Mouse (Mus musculus) central nervous system, embryonic 11.5 days (tissue): ENCODE data around the gene Slc25a25. TPM values are rescaled to one million over a fixed set of nuclear protein-coding genes. Genes with fewer than 3 reads are reported as not detected.

Source experiments
- polyA plus RNA-seq: library from polyadenylated mRNA; depleted of rRNA; stranded (reverse); fragments of >200 nt; gene quantifications from 2 replicates; pipeline ENCODE4 v1.2.3, GENCODE M21; 2012; rRNA removed

The Slc25a25 gene
- 23.9 and 24.1 TPM in 2 replicates for polyA plus RNA-seq

DNA sequence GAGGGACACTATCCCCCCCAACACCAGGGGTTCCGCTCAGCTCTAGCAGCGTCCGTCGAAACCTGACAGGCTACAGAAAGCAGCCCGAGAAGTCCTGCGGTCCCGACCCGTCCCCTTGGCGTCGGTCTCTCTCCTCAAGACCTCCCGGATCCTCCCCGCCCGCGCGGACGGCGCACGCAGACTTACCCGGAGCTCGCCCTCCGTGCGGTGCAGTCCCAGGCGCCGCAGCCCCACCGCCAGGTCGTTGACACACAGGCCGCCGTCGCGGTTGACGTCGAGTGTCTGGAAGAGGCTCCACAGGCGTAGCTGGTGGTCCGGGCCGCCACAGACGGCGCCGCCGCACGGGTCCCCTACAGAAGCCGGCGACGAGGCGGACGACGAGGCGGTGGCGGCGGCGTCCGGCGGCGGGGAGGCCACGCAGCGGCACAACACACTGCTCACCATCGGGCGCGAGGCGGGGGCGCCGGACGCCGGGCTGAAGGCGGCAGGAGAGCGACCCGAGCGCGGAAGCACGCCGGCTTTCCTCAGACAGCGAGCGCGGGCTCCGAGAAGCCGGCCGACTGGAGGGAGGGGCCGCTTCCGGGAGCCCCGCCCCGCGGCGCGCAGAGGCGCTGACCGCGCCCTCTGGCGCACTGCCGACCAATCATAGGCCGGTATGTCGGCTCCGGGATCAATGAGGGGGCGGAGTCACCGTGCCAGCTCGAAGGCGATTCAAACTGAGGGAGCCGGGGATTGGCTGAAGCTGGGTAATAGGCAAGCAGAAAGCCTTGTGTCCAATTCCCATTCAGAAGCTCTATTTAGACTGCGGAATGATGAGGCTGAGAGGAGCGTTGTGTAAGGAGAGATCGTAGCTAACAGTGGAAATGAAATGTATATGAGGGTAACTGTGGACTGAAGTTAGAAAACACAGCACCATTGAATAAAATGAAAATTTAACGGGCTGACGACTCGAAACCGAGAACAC, at the start of gene Slc25a25:
Gene Slc25a25 (minus strand): TSS at position 565 of the 964 bp plus-strand sequence.

GRCm38 (mm10) chr2:32449761-32450754, 1.2 kb downstream of the Slc25a25 start, which contains the start of gene Naif1:
Naif1 (plus strand) TSS chr2:32450457.

DNA sequence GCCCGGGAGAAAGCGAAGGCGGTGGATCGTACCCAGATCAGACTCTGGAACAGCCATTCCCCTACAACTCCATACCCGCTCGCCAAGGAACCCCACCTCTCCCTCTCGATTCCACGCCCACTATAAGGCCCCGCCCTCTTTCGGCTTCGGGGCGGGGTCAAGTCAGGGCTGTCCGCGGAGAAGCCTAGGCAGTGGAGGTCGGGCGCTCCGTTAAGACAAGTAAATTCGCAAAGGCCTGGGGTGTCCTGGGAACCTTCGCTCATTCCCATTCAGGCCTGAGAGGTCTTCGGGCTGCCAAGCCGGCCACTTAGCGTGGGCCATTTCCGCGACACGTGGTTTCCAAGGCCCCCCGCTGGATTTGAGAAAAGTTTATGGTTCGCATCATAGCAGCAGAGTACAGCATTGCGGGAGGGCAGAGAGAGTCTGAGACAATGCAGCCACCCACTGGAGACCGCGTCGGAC, 55.7 kb downstream of the Slc25a25 start, which contains the start of gene Ptges2:
Gene Ptges2 (plus strand): TSS at position 413 of the 462 bp plus-strand sequence.

GRCm38 (mm10) chr2:32387706-32388490, 63.3 kb downstream of the Slc25a25 start, which contains the start of gene Lcn2:
Lcn2 (minus strand) TSS chr2:32388252.

DNA sequence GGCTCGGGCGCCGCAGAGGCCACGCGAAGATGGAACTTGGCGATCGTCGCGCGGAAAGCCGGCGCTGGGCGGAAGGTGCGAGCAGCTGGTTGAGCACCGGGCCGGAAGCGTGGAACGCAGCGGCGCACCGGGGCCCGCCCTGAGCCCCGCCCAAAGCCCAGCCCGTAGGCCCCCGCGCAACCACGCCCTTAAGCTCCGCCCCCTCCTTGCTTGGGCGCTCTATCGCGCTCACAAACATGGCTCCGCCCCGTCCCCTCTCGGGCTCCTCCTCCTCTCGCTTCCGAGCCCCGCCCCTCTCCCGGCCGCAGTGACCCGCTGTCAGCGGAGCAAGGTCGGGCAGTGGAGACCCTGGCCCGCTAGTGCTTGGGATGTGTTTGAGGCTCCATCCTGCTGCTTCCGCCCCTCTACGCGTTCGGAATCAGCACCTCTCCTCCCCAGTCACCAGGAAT, 69.4 kb downstream of the Slc25a25 start, which contains the start of gene 1110008P14Rik:
Gene 1110008P14Rik (minus strand): TSS at position 164 of the 449 bp plus-strand sequence.

Other genes with a start within 250 kb of the Slc25a25 start
- 27.8 and 30.9 TPM in 2 replicates for gene Pomt1, start 214.9 kb downstream of the Slc25a25 start, polyA plus RNA-seq
- 57.3 and 59.8 TPM in 2 replicates for gene Uck1, start 191.3 kb downstream of the Slc25a25 start, polyA plus RNA-seq
- 36.2 and 38.3 TPM in 2 replicates for gene Golga2, start 164.1 kb downstream of the Slc25a25 start, polyA plus RNA-seq
- gene Swi5, start 163.4 kb downstream of the Slc25a25 start, polyA plus RNA-seq: 351 and 391 TPM in 2 replicates
- gene Ciz1, start 99.1 kb downstream of the Slc25a25 start, polyA plus RNA-seq: 158 and 181 TPM in 2 replicates
- 53.2 and 117 TPM in 2 replicates for gene Dnm1, start 98.1 kb downstream of the Slc25a25 start, polyA plus RNA-seq
- 21.5 and 43.1 TPM in 2 replicates for gene 1110008P14Rik, start 69.5 kb downstream of the Slc25a25 start, polyA plus RNA-seq
- gene Lcn2, start 63.2 kb downstream of the Slc25a25 start, polyA plus RNA-seq: 0.80 and 0.90 TPM in 2 replicates
- 22.1 and 31.9 TPM in 2 replicates for gene Ptges2, start 55.5 kb downstream of the Slc25a25 start, polyA plus RNA-seq
- gene Naif1, start 988 bp downstream of the Slc25a25 start, polyA plus RNA-seq: 2.7 and 3.6 TPM in 2 replicates
- gene Fam102a, start 83.9 kb upstream of the Slc25a25 start, polyA plus RNA-seq: 9.0 and 12.9 TPM in 2 replicates
- gene Dpm2, start 119.4 kb upstream of the Slc25a25 start, polyA plus RNA-seq: 56.0 and 109 TPM in 2 replicates
- gene Pip5kl1, start 123.4 kb upstream of the Slc25a25 start, polyA plus RNA-seq: 3.0 and 4.0 TPM in 2 replicates
- 0.17 TPM in 1 of 2 replicates, not detected in the other for gene 9430097D07Rik, start 124.2 kb upstream of the Slc25a25 start, polyA plus RNA-seq
- 11.2 and 17.1 TPM in 2 replicates for gene St6galnac4, start 135.7 kb upstream of the Slc25a25 start, polyA plus RNA-seq
- gene St6galnac6, start 148.3 kb upstream of the Slc25a25 start, polyA plus RNA-seq: 11.2 and 18.9 TPM in 2 replicates
- gene Ak1, start 170.3 kb upstream of the Slc25a25 start, polyA plus RNA-seq: 16.9 and 20.1 TPM in 2 replicates
- gene Eng, start 195.2 kb upstream of the Slc25a25 start, polyA plus RNA-seq: 12.2 and 24.3 TPM in 2 replicates